Mouse (Mus musculus) embryonic facial prominence, embryonic 13.5 days (tissue): ENCODE measurements around the gene Vamp8. TPM values are rescaled to one million over a fixed set of nuclear protein-coding genes. Genes with fewer than 3 reads are reported as not detected.

Experiments used
- ATAC-seq: fragments of 200-750 bp; cut with Nextera tagmentation; 2 replicates; pipeline ENCODE4 v1.8.0; 2017; ENCODE audit warnings: low read depth; ENCODE audit not compliant: insufficient number of reproducible peaks, insufficient read depth, low FRiP score, low TSS enrichment
- H3K27ac ChIP-seq: fragments of 300-500 bp; sonication (generic); 2 replicates; pipeline ENCODE4 v1.5.1; 2015; ENCODE audit warnings: moderate library complexity, mild to moderate bottlenecking, inconsistent platforms
- H3K27me3 ChIP-seq: fragments of 300-500 bp; sonication (generic); 2 replicates; pipeline ENCODE4 v1.6.1; 2015; ENCODE audit warnings: mild to moderate bottlenecking, inconsistent platforms
- H3K36me3 ChIP-seq: fragments of 300-500 bp; sonication (generic); 2 replicates; pipeline ENCODE4 v1.6.1; 2015; ENCODE audit warnings: mild to moderate bottlenecking, inconsistent platforms
- H3K4me1 ChIP-seq: fragments of 300-500 bp; sonication (generic); 2 replicates; pipeline ENCODE4 v1.6.1; 2015; ENCODE audit warnings: inconsistent platforms
- H3K4me2 ChIP-seq: fragments of 300-500 bp; sonication (generic); 2 replicates; pipeline ENCODE4 v1.6.1; 2015; ENCODE audit warnings: moderate library complexity, mild to moderate bottlenecking, inconsistent platforms
- H3K4me3 ChIP-seq: fragments of 300-500 bp; sonication (generic); 2 replicates; pipeline ENCODE4 v1.5.1; 2015; ENCODE audit warnings: mild to moderate bottlenecking, inconsistent platforms
- H3K9ac ChIP-seq: fragments of 300-500 bp; sonication (generic); 2 replicates; pipeline ENCODE4 v1.6.1; 2015; ENCODE audit warnings: mild to moderate bottlenecking, inconsistent platforms
- H3K9me3 ChIP-seq: fragments of 300-500 bp; sonication (generic); 2 replicates; pipeline ENCODE4 v1.6.1; 2016; ENCODE audit warnings: inconsistent platforms
- WGBS: fragments of 180-500 bp; shearing (Covaris S2); methylation state at CpG from one replicate; pipeline ENCODE4 v1.1.7; 2015; ENCODE audit warnings: mixed read lengths; 5-methylcytosine and 5-hydroxymethylcytosine counted together
- polyA plus RNA-seq: library from polyadenylated mRNA; unstranded; fragments of >200 nt; fragmentation: Nextera tagmentation; extraction: Ambion mirVana; gene quantifications from 2 replicates; pipeline ENCODE4 v1.2.1, GENCODE M21; 2015

The Vamp8 gene
- polyA plus RNA-seq, 1 experiment from 2014 or later = 135 TPM

DNA sequence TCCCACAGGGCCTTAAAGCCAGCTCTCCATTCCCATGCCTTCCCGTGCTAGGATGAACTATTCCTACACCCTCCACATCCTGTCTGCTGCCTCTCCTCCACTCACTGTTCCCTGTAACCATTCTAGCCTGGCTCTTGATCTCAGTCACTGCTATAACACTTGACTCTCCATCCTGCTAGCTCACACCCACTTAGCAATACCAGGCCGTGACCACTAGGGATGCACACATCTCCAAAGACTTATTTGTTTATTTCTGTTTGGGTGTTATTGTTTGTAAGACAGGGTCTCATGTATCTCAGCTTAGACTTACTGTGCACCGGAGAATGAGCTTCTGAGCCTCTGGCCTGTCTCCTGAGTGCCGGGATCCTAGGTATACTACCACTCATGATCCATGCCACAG lies 20.9 kb downstream of the Vamp8 start:
- Histone ChIP-seq H3K9ac (no peak overlapping the region), H3K4me1 (peaks cover 9% of the 10 kb centered on the region; the same call in 1 of the 2 replicates), H3K27me3 (no peaks in the 10 kb centered on the region), H3K4me2 (no peak overlapping the region), H3K36me3 (no peaks in the 10 kb centered on the region), H3K4me3 (no peak overlapping the region), H3K27ac (no peak overlapping the region), H3K9me3 (no peaks in the 10 kb centered on the region)
- no peak for ATAC-seq
- 85% methylated on average over 4 of the region's 4 CpGs for WGBS

DNA sequence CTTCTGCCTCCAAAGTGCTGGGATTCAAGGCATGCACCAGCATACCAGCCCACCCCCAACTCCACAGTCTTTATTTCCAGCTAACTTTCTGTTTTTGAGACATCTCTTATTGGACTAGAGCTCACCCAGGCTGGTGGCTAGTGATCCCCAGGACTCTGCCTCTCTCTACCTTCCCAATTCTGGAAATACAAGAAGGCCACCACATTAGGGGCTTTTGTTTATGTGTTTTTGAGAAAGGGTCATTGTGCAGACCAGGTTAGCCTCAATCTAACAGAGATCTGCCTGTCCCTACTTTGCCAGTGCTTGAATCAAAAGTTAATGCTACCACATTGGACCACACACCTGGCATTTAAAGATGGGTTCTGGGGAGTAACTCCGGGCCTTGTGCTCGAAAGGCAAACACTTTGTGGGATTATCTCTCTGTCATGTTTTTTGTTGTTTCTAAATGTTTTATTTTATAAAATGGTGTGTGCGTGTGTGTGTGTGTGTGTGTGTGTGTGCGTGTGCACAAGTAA lies 23.0 kb downstream of the Vamp8 start:
- H3K4me1 ChIP-seq = peaks cover 13% of the 10 kb centered on the region
- H3K36me3 ChIP-seq = no peaks in the 10 kb centered on the region
- no peak overlapping the region for H3K4me3 ChIP-seq
- no peaks in the 10 kb centered on the region for H3K9me3 ChIP-seq
- no peak overlapping the region for H3K4me2 ChIP-seq
- no peak overlapping the region for H3K9ac ChIP-seq
- H3K27me3 ChIP-seq = no peaks in the 10 kb centered on the region
- no peak for ATAC-seq
- 71% methylated on average over 4 of the region's 4 CpGs for WGBS
- no peak overlapping the region for H3K27ac ChIP-seq

DNA sequence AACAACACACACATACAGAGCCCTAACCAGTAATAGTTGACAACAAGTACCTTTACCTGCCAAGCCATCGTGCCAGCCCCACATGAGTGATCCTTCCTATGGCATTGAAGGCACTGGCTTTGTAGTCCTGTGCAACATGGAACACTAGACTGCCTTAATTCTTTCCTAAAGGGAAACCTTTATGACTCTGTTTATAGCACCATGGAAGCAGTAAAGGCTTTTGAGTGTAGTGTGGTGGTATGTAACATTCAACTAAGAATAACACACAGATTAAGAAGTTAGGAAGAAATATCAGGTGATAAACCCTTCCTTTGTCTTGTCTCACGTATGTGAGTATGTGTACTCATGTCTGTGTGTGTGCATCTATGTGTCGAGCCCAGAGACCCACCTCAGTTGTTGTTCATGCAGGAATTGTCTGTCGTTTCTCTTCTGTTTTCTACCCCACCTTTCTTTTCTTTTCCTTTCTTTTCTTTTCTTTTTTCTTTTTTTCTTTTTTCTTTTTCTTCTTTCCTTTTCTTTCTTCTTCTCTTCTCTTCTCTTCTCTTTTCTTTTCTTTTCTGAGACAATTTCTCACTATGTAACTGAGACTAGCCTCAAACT lies 23.6 kb downstream of the Vamp8 start, which contains the start of gene Rnf181:
Gene Rnf181 (minus strand): TSS at position 113 of the 600 bp plus-strand sequence.
- H3K4me3 ChIP-seq = no peak within 1 kb of the TSS
- no peak within 1 kb of the TSS for H3K9ac ChIP-seq
- no peaks in the 10 kb centered on the region for H3K9me3 ChIP-seq
- no peak within 1 kb of the TSS for H3K27ac ChIP-seq
- H3K27me3 ChIP-seq = no peaks in the 10 kb centered on the region
- H3K4me1 ChIP-seq = peaks cover 13% of the 10 kb centered on the region
- no peak for ATAC-seq
- no peaks in the 10 kb centered on the region for H3K36me3 ChIP-seq
- WGBS = 71% methylated on average over 4 of the region's 4 CpGs
- H3K4me2 ChIP-seq = no peak within 1 kb of the TSS

DNA sequence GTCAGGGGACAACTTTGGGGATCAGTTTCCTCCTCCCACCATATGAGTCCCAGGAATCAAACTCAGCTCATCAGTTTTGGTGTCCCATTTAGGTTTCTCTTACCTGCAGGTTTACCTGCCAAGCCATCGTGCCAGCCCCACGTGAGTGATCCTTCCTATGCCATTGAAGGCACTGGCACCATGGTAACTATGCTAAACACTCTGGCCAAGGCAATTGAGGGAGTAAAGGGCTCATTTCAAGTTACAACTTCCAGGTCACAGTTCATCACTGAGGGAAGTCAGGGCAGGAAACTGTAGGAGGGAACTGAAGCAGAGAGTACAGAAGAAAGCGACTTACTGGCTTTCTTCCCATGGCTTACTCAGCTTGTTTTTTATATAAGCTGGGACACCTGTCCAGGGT lies 24.2 kb downstream of the Vamp8 start:
- Histone ChIP-seq H3K4me3 (no peak overlapping the region), H3K9me3 (no peaks in the 10 kb centered on the region), H3K36me3 (no peaks in the 10 kb centered on the region), H3K4me1 (peaks cover 14% of the 10 kb centered on the region), H3K9ac (no peak overlapping the region), H3K4me2 (no peak overlapping the region), H3K27ac (no peak overlapping the region), H3K27me3 (no peaks in the 10 kb centered on the region)
- ATAC-seq = no peak
- WGBS = 61% methylated on average over 3 of the region's 3 CpGs

DNA sequence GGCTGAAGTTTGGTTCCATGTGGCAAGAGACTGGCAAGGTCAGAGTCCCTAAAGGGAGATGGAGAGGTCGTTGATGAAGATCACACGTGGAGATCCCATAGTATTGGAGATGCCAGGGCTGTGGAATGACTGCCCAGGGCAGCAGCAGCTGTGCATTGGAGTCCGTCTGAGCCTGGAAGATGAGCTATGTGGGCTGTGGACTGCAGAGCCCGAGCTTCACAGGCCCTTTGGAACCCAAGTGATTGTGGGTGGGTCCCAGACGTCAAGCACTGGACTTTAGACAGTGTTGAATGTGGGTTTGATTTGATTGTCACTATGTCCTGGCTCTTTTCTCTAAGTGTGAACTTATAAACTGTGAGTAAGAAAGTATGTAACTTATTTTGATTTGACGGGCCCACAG lies 25.5 kb downstream of the Vamp8 start:
- Histone ChIP-seq H3K27ac (no peak overlapping the region), H3K4me1 (peaks cover 18% of the 10 kb centered on the region), H3K9ac (no peak overlapping the region), H3K36me3 (peaks cover 8% of the 10 kb centered on the region; the same call in 1 of the 2 replicates), H3K4me3 (no peak overlapping the region), H3K4me2 (no peak overlapping the region), H3K9me3 (no peaks in the 10 kb centered on the region), H3K27me3 (no peaks in the 10 kb centered on the region)
- WGBS = 68% methylated on average over 6 of the region's 6 CpGs
- ATAC-seq = no peak

DNA sequence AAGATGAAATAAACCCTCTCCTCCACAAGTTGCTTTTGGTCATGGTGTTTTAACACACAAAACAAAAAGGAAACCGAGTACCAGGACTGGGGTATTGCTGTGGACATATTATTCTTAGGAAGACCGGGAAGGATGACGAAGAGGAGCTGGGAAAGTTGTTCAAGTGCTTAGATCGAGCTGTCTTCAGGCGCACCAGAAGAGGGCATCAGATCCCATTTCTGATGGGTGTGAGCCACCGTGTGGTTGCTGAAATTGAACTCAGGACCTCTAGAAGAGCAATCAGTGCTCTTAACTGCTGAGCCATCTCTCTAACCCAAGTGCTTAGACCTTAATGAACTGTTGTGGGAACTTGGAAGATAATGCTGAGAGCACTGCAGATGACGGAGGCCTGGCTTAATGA lies 26.5 kb downstream of the Vamp8 start:
- H3K36me3 ChIP-seq = peaks cover 17% of the 10 kb centered on the region
- no peak overlapping the region for H3K4me2 ChIP-seq
- peaks cover 18% of the 10 kb centered on the region for H3K4me1 ChIP-seq
- no peak for ATAC-seq
- H3K9me3 ChIP-seq = no peaks in the 10 kb centered on the region
- H3K9ac ChIP-seq = no peak overlapping the region
- H3K27me3 ChIP-seq = no peaks in the 10 kb centered on the region
- no peak overlapping the region for H3K27ac ChIP-seq
- H3K4me3 ChIP-seq = no peak overlapping the region
- 46% methylated on average over 7 of the region's 7 CpGs for WGBS

DNA sequence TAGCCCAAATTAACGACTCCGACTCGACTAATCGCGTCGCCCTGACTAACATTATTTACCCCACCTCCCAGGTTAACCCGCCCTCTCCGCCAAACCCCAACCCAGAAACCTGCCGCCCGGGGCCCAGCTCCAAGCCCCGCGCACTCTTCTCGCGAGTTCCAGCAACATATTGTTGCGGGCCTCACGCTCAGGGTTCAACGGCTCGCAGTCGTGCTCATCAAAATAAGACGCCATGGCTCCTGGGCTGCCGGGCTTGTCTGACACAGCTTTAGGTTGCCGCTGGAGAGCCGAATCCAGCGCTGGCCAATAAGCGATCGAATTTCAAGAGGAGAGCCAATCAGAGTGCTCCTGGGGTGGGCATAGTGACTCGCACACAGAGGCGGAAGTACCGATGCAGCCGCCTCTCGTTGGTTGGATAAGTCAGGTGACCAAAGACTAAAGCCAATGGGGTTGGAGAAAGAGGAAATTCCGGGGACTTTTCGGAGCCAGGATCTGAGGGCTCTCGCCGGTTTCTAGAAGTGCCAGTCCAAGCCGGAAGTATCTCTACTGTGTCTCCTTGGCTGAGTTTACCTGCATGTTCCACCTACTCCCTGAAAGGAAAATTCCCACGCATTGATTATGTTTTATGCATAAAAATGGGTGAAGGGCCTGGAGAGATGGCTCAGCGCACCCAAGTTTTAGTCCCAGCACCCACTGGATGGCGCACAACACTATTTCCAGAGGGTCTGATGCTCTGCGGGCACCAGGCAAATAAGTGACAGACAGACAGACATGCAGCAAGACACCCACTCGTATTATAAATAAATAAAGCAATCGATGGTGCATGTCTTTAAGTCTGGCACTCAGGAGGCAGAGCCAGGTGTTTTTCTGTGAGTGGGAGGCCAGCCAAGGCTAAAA lies 28.1 kb downstream of the Vamp8 start:
- peak overlapping the region; percentile 85 for H3K27ac ChIP-seq
- peaks cover 31% of the 10 kb centered on the region for H3K36me3 ChIP-seq
- ATAC-seq = peak; percentile 97
- peaks cover 20% of the 10 kb centered on the region for H3K4me1 ChIP-seq
- no peaks in the 10 kb centered on the region for H3K9me3 ChIP-seq
- H3K4me3 ChIP-seq = peak overlapping the region; percentile 66
- H3K9ac ChIP-seq = peak overlapping the region; percentile 83
- peak overlapping the region; percentile 81 for H3K4me2 ChIP-seq
- WGBS = under 1% methylated on average over 42 of the region's 42 CpGs
- no peaks in the 10 kb centered on the region for H3K27me3 ChIP-seq

DNA sequence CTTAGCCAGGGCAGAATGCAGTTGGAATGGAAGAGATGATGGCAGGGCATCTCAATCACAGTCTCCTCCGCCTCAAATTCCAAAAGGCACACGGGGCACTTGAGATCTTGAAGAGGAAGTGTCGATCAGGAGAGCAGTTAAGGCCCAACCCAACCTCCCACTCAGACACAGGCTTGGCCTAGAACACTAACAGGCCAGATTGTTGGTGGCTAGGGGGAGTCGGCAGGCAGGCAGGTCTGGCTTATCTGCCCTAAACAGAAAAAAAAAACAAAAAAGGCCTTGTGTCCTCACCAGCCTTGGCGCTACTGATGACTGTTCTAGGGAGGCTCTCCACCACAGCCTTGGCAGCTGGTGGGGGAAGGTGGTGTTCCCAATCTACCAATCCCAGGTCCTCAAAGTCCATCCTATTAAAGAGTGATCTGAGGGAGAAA lies 29.4 kb downstream of the Vamp8 start:
- Histone ChIP-seq H3K27ac (no peak overlapping the region), H3K9ac (peak overlapping the region; percentile 83), H3K36me3 (peaks cover 31% of the 10 kb centered on the region), H3K9me3 (no peaks in the 10 kb centered on the region), H3K27me3 (no peaks in the 10 kb centered on the region), H3K4me3 (peak overlapping the region; percentile 66), H3K4me1 (peaks cover 29% of the 10 kb centered on the region), H3K4me2 (peak overlapping the region; percentile 81)
- no peak for ATAC-seq
- 64% methylated on average over 5 of the region's 5 CpGs for WGBS

DNA sequence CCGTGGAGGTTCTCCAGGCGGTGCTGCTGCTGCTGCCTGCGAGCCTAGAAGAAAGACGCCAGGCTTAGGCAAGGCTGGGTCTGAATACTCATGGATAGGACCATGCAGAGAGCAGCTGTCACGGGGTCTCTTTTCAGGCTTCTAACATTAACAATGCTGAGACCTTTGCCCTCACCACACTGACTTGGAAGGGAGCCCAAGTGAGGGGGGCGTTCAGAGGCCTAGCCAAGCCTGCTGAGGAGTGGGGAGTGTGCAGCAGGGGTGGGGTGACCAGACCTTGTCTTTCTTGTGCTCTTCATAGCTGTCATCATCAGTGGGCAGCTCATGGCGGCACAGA lies 29.9 kb downstream of the Vamp8 start:
- no peak for ATAC-seq
- Histone ChIP-seq H3K4me3 (no peak overlapping the region), H3K36me3 (peaks cover 31% of the 10 kb centered on the region), H3K9ac (no peak overlapping the region), H3K27ac (no peak overlapping the region), H3K4me2 (no peak overlapping the region), H3K27me3 (no peaks in the 10 kb centered on the region), H3K4me1 (peaks cover 35% of the 10 kb centered on the region), H3K9me3 (no peaks in the 10 kb centered on the region)
- 80% methylated on average over 7 of the region's 7 CpGs for WGBS

DNA sequence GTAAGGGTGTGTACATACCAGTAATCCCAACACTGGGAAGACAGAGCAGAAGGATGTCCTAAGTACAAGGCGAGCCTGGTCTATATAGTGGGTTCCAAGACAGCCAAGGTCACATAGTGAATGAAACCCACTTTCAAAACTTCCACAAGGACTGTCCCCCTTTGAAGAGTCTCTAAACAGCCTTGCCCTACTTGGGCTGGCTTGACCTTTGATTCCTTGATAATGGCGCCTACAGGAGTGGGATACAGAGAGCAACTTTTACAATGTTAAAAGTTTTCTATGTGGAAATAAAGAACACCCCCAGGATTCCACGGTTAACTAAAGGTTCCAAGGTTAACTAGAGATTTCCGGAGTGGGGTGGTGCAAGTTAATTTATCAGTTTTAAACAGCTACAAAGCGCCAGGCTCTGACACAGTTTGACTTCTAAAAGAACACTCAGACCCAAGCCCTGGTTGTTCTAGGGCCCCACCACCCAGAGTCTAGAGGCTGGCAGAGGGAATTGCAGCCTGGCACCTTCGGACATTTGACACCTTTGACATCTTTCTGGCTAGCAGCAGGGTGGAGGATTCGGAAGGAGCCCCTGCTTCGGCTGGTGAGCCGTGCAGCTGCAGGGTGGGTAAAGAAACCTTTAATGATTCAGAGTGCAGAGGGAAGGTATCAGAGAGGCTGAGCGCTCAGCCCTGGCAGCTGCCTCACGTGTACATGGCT lies 30.5 kb downstream of the Vamp8 start:
- no peak overlapping the region for H3K9ac ChIP-seq
- no peaks in the 10 kb centered on the region for H3K27me3 ChIP-seq
- no peaks in the 10 kb centered on the region for H3K9me3 ChIP-seq
- no peak for ATAC-seq
- H3K4me1 ChIP-seq = peaks cover 37% of the 10 kb centered on the region
- H3K36me3 ChIP-seq = peaks cover 31% of the 10 kb centered on the region
- no peak overlapping the region for H3K4me2 ChIP-seq
- H3K27ac ChIP-seq = no peak overlapping the region
- WGBS = 85% methylated on average over 11 of the region's 11 CpGs
- H3K4me3 ChIP-seq = no peak overlapping the region

DNA sequence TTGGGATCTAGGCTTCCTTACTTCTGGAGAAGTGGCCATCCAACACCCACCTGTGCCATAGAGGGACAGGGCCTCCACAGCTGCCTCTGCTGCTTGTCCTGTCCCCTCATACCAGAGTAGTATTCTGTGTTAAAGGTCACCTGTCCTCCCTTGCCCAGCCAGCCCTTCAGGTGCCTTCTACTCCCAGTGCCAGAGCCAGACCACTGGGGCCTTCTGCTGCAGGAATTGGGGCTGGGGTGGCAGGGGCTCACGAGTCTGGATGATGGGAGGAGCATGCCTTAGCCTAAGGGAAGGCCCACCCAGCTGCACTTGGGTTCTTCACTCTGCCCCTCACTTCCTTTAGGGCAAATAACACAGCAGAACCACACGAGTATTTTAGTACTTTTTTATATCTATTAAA lies 31.2 kb downstream of the Vamp8 start:
- H3K36me3 ChIP-seq = peaks cover 31% of the 10 kb centered on the region
- 56% methylated on average over 2 of the region's 2 CpGs for WGBS
- peaks cover 44% of the 10 kb centered on the region for H3K4me1 ChIP-seq

More for the DNA sequence above, 31.2 kb downstream of the Vamp8 start:
- Histone ChIP-seq H3K4me2 (no peak overlapping the region), H3K27me3 (no peaks in the 10 kb centered on the region), H3K9ac (no peak overlapping the region), H3K4me3 (no peak overlapping the region), H3K9me3 (no peaks in the 10 kb centered on the region), H3K27ac (no peak overlapping the region)
- no peak for ATAC-seq
